Mouse (Mus musculus) granulocyte monocyte progenitor cell, adult 5-6 weeks (primary cell): Measurements from ENCODE around the gene Cst8. TPM values are rescaled to one million over a fixed set of nuclear protein-coding genes. Genes with fewer than 3 reads are reported as not detected.

Source experiments
- total RNA-seq, 2 experiments: library from RNA; stranded (forward) in 1 of 2; stranded (reverse) in 1 of 2; fragments of 200-712, 200-1000 nt in 1 of 2; fragments of >200 nt in 1 of 2; fragmentation: Nextera tagmentation in 1 of 2; gene quantifications; 2 replicates each; pipeline ENCODE4 v1.2.3; 2014 to 2017

Cst8 gene
- total RNA-seq, 2 experiments from 2014 or later = not detected

Other genes starting within 250 kb of the Cst8 start
- gene Nxt1, start 126.2 kb upstream of the Cst8 start, total RNA-seq (2014; fragmentation: Nextera tagmentation) = 104 and 106 TPM in 2 replicates
- 64.1 and 76.1 TPM in 2 replicates for gene Nxt1, start 126.2 kb upstream of the Cst8 start, total RNA-seq (2017)
- gene Gzf1, start 117.8 kb upstream of the Cst8 start, total RNA-seq (2014; fragmentation: Nextera tagmentation) = 11.2 and 15.5 TPM in 2 replicates
- 18.9 and 19.9 TPM in 2 replicates for gene Gzf1, start 117.8 kb upstream of the Cst8 start, total RNA-seq (2017)
- 0.66 and 0.92 TPM in 2 replicates for gene Napb, start 66.3 kb upstream of the Cst8 start, total RNA-seq (2014; fragmentation: Nextera tagmentation)
- gene Napb, start 66.3 kb upstream of the Cst8 start, total RNA-seq (2017) = 0.13 and 0.62 TPM in 2 replicates
- not detected in 2 replicates for gene Cstl1, start 48.4 kb upstream of the Cst8 start, total RNA-seq (2014; fragmentation: Nextera tagmentation)
- gene Cstl1, start 48.4 kb upstream of the Cst8 start, total RNA-seq (2017) = not detected in 2 replicates
- gene Cst11, start 27.3 kb upstream of the Cst8 start, total RNA-seq (2014; fragmentation: Nextera tagmentation) = not detected in 2 replicates
- gene Cst11, start 27.3 kb upstream of the Cst8 start, total RNA-seq (2017) = not detected in 2 replicates
- gene 8030411F24Rik, start 16.8 kb upstream of the Cst8 start, total RNA-seq (2014; fragmentation: Nextera tagmentation) = not detected in 2 replicates
- gene 8030411F24Rik, start 16.8 kb upstream of the Cst8 start, total RNA-seq (2017) = not detected in 2 replicates
- not detected in 2 replicates for gene Cst12, start 9.4 kb upstream of the Cst8 start, total RNA-seq (2014; fragmentation: Nextera tagmentation)
- gene Cst12, start 9.4 kb upstream of the Cst8 start, total RNA-seq (2017) = not detected in 2 replicates
- gene Cst13, start 21.3 kb downstream of the Cst8 start, total RNA-seq (2014; fragmentation: Nextera tagmentation) = not detected in 2 replicates
- gene Cst13, start 21.3 kb downstream of the Cst8 start, total RNA-seq (2017) = not detected in 2 replicates
- not detected in 2 replicates for gene Cst9, start 36.4 kb downstream of the Cst8 start, total RNA-seq (2014; fragmentation: Nextera tagmentation)
- gene Cst9, start 36.4 kb downstream of the Cst8 start, total RNA-seq (2017) = not detected in 2 replicates
- gene 9230104L09Rik, start 66.3 kb downstream of the Cst8 start, total RNA-seq (2014; fragmentation: Nextera tagmentation) = not detected in 2 replicates
- gene 9230104L09Rik, start 66.3 kb downstream of the Cst8 start, total RNA-seq (2017) = not detected in 2 replicates
- 362 and 448 TPM in 2 replicates for gene Cst3, start 76.9 kb downstream of the Cst8 start, total RNA-seq (2014; fragmentation: Nextera tagmentation)
- 432 and 469 TPM in 2 replicates for gene Cst3, start 76.9 kb downstream of the Cst8 start, total RNA-seq (2017)
- gene Gm1330, start 204.5 kb downstream of the Cst8 start, total RNA-seq (2014; fragmentation: Nextera tagmentation) = not detected in 2 replicates
- gene Gm1330, start 204.5 kb downstream of the Cst8 start, total RNA-seq (2017) = not detected in 2 replicates
- not detected in 2 replicates for gene Gm10750, start 218.5 kb downstream of the Cst8 start, total RNA-seq (2014; fragmentation: Nextera tagmentation)
- gene Gm10750, start 218.5 kb downstream of the Cst8 start, total RNA-seq (2017) = not detected in 2 replicates